Mouse (Mus musculus) heart, embryonic 10.5 days (tissue): ENCODE measurements at regions not wholly inside any gene's neighbourhood (a gene's known extent, or its start where the extent isn't known, plus 50 kb on each side); places are given as distances from the start of the nearest gene placed in this dataset.

Experiments
- DNase-seq: peaks from one replicate; pipeline ENCODE4 v3.0.0-alpha.2; 2017; ENCODE audit warnings: low spot score
- H3K27ac ChIP-seq: fragments of 300-500 bp; sonication (generic); 2 replicates; pipeline ENCODE4 v1.5.1; 2016; ENCODE audit warnings: mild to moderate bottlenecking
- H3K27me3 ChIP-seq: fragments of 300-500 bp; sonication (generic); 2 replicates; pipeline ENCODE4 v1.6.1; 2016; ENCODE audit warnings: mild to moderate bottlenecking; ENCODE audit not compliant: poor library complexity, insufficient read depth, severe bottlenecking
- H3K36me3 ChIP-seq: fragments of 300-500 bp; sonication (generic); 2 replicates; pipeline ENCODE4 v1.6.1; 2016; ENCODE audit warnings: mild to moderate bottlenecking, moderate library complexity
- H3K4me1 ChIP-seq: fragments of 300-500 bp; sonication (generic); 2 replicates; pipeline ENCODE4 v1.6.1; 2016; ENCODE audit warnings: mild to moderate bottlenecking
- H3K4me3 ChIP-seq: fragments of 300-500 bp; sonication (generic); 2 replicates; pipeline ENCODE4 v1.5.1; 2016; ENCODE audit warnings: mild to moderate bottlenecking, moderate library complexity
- H3K9me3 ChIP-seq: fragments of 300-500 bp; sonication (generic); 2 replicates; pipeline ENCODE4 v1.6.1; 2016; ENCODE audit warnings: mild to moderate bottlenecking, moderate library complexity
- WGBS: fragments of 180-500 bp; shearing (Covaris S2); methylation state at CpG from one replicate; pipeline ENCODE4 v1.1.7; 2016; 5-methylcytosine and 5-hydroxymethylcytosine counted together

DNA sequence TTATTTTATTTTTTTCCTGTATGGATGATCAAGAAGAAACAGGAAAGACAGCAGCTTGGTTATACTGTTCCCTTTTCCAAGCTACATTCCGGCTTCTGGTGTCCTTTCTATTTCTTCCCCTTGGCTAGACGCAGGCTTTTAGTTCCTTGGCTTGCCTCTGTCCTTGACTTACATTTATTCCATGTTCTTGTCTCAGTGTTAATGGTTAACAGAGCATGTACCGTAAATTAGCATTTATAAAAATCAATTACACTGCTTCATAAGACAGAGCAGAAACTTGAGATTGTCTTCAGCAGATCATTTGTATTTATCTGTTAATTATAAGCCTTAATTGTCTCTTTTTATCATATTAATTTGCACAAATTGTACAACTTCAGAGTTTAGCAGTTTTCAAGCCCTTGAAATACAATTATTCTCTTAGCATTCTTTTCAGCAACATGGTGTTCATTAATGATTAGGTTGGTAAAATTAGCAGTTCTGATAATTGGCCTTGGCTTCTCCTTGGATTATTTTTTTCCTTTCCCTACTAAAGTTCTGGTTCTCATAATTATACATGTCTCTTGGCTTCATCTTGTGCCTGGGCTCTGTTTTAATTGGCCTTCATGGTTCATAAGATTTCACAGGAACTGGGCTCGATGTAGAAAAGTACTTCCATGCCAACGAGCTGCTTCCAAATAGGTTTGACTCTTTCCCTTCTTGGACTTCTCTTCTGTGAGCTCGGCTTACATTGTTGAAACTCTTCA lies 215.4 kb downstream of the Sptssa start:
- H3K4me3 ChIP-seq = no peak overlapping the region
- no peaks in the 10 kb centered on the region for H3K9me3 ChIP-seq
- 90% methylated on average over 6 of the region's 6 CpGs for WGBS
- no peak overlapping the region for H3K27ac ChIP-seq
- H3K36me3 ChIP-seq = no peaks in the 10 kb centered on the region
- H3K27me3 ChIP-seq = no peaks in the 10 kb centered on the region
- peaks cover 13% of the 10 kb centered on the region for H3K4me1 ChIP-seq
- DNase-seq = no peak

DNA sequence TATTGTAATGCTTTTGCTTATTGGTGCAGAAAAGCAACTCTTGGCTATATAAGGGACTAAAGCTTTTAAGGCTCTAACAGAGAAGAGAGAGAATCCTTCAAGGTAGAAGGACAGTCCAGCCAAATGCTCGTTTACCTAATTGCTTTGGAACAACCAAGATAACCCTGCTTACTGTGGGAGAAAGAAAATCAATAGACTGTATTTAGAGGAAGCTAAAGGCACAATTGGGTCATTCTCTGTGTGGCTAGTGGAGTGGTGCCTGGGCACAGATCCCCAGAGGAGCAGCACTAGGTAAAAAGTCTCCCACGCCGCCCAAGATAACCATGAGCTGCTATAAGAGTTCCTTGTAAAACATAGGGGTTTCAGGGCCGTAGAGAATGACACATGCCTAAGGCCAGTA lies 217.6 kb downstream of the Sptssa start:
- Histone ChIP-seq H3K36me3 (no peaks in the 10 kb centered on the region), H3K4me3 (no peak overlapping the region), H3K27ac (no peak overlapping the region), H3K27me3 (no peaks in the 10 kb centered on the region), H3K4me1 (peaks cover 13% of the 10 kb centered on the region), H3K9me3 (no peaks in the 10 kb centered on the region)
- 76% methylated on average over 4 of the region's 4 CpGs for WGBS
- DNase-seq = no peak

DNA sequence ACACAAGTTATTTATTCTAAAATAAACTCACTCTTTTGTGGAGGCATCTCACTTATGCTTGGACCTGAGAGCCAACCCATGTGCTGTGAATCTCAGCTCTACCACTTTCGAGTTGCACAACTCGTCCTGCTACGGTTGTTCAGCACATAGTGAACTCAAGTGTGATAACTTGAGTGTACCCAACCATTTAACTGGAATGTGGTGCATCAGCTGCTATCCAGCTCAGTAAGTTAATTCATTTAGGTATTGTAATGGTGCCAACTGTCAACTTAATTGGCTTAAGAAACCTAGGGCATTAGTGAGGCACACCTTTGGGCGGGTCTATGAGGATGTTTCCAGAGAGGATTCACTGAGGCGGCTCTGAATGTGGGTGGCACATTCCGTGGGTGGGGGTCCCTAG lies 221.6 kb upstream of the Egln3 start:
- 80% methylated on average over 6 of the region's 6 CpGs for WGBS
- H3K4me1 ChIP-seq = no peaks in the 10 kb centered on the region
- H3K4me3 ChIP-seq = no peak overlapping the region
- H3K27me3 ChIP-seq = no peaks in the 10 kb centered on the region
- H3K36me3 ChIP-seq = no peaks in the 10 kb centered on the region
- no peak overlapping the region for H3K27ac ChIP-seq
- H3K9me3 ChIP-seq = no peaks in the 10 kb centered on the region
- DNase-seq = no peak

DNA sequence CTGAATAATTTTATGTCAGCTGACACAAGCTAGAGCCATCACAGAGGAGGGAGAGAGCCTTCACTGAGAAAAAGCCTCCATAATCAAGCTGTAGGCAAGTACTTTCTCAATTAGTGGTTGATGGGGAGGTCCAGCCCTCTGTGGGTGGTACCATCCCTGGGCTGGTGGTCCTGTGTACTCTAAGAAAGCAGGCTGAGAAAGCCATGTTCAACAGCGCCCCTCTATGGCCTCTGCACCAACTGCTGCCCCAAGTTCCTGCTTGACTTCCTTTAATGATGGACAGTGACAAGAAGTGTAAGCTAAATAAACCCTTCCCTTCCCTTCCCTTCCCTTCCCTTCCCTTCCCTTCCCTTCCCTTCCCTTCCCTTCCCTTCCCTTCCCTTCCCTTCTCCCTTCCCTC lies 211.2 kb upstream of the Egln3 start:
- H3K4me1 ChIP-seq = no peaks in the 10 kb centered on the region
- WGBS = 39% methylated on average over 1 of the region's 1 CpGs
- 0 out of 2 replicates have a peak, but pooled peaks cover 5% of the 10 kb centered on the region for H3K27me3 ChIP-seq

DNA sequence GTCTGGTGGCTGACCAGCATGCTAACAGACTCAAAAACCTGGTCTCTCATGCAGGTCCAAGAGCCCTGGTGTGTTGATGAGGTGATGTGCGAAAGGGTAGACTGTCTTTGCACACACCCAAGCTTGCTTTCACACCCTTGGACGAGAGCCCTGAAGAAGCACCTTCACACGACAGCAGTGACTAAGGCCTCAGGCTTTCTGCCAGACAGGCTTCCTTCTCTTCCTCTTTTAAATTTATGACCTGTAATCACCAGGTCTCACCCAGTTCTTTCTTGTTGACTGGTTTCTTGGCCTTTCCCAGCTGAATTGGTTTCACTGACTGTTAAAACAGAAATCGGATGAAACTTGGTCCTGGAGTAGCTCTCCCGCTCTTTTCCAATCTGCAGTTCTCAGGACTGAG lies 210.5 kb upstream of the Egln3 start:
- Histone ChIP-seq H3K27ac (no peak overlapping the region), H3K4me1 (no peaks in the 10 kb centered on the region), H3K27me3 (0 out of 2 replicates have a peak, but pooled peaks cover 5% of the 10 kb centered on the region), H3K36me3 (no peaks in the 10 kb centered on the region), H3K4me3 (no peak overlapping the region), H3K9me3 (no peaks in the 10 kb centered on the region)
- DNase-seq = no peak
- 83% methylated on average over 5 of the region's 5 CpGs for WGBS

More for the DNA sequence above, 211.2 kb upstream of the Egln3 start:
- Histone ChIP-seq H3K9me3 (no peaks in the 10 kb centered on the region), H3K4me3 (no peak overlapping the region), H3K36me3 (no peaks in the 10 kb centered on the region), H3K27ac (no peak overlapping the region)
- no peak for DNase-seq

DNA sequence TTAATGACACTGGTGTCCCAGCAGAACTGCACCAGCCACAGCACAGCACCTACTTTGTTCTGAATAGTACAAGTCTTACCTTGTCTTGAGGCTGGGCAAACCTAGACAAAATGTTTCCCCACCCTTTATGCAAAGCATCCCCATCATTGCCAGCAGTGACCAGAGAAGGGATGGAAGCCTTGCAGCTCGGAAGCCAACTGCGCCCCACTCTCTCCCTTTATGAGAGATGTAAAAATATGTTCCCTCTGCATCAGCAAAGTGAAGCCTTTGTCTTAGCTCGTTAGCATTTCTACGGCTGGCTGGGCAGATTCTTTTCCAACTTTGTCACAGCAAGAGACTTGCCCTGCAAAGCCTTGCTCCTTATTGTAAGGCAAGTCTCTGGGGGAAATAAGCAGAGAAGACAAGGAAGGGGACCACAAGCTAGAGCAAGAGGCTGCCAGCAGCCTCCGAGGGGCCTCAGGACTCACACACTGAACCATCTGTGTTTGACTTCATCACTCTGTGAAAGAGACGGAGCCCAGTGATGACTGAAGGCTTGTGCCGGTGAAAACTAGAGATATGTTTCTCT lies 206.5 kb upstream of the Egln3 start:
- H3K36me3 ChIP-seq = no peaks in the 10 kb centered on the region
- 0 out of 2 replicates have a peak, but pooled peaks cover 5% of the 10 kb centered on the region for H3K4me1 ChIP-seq
- H3K27ac ChIP-seq = no peak overlapping the region
- no peaks in the 10 kb centered on the region for H3K9me3 ChIP-seq
- DNase-seq = no peak
- H3K27me3 ChIP-seq = 0 out of 2 replicates have a peak, but pooled peaks cover 4% of the 10 kb centered on the region
- 68% methylated on average over 7 of the region's 7 CpGs for WGBS
- no peak overlapping the region for H3K4me3 ChIP-seq

DNA sequence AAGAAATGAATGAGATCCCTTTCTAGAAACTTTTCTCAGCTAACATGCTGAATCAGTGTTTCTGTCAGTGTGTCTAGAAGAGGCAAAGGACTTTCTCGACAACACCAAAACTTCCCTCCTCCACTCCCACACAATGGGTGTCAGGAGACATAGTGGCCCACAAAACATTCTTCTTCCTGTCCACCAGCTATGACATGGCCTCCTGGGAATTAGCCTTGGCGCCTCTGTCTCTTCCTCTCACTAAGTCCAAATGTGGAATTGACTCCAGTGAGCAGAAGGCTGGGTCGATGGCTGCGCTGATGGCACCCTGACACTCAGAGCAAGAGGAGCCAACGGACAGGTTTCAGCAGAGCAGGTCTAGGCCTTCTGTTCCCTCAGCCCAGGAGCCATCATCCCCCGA lies 205.2 kb upstream of the Egln3 start:
- Histone ChIP-seq H3K36me3 (no peaks in the 10 kb centered on the region), H3K4me3 (no peak overlapping the region), H3K27ac (no peak overlapping the region), H3K9me3 (no peaks in the 10 kb centered on the region), H3K4me1 (peaks cover 11% of the 10 kb centered on the region; the same call in 1 of the 2 replicates), H3K27me3 (no peaks in the 10 kb centered on the region)
- 78% methylated on average over 6 of the region's 6 CpGs for WGBS
- no peak for DNase-seq

DNA sequence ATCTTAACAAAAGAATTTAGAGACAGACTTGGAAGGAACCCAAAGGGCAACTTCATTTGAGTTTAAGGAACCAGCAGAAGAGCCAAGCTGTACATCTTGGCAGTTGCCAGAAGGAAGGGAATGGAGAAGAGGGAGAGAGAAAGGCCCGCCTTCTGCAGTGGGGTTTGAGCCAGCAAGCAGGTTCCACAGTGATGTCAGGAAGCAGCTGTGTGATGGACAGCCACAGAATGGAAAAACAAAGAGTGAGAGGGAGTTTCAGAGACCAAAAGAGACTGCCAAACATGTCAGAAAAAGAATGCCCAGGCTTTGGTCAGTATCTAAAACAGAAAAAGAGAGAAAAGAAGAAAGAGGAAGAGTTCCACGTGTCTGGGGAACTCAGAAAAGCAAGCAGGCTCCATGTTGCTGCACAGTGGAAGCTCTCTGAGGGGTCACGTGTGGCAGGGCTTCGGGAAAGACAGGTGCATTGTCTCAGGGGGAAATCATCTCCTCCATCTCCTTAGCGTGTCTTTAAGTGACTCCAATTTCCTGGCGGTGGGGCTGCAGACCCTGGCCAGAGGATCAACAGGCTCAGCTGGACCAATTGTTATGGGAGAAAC lies 203.7 kb upstream of the Egln3 start:
- Histone ChIP-seq H3K4me3 (no peak overlapping the region), H3K9me3 (no peaks in the 10 kb centered on the region)
- WGBS = 66% methylated on average over 6 of the region's 6 CpGs

DNA sequence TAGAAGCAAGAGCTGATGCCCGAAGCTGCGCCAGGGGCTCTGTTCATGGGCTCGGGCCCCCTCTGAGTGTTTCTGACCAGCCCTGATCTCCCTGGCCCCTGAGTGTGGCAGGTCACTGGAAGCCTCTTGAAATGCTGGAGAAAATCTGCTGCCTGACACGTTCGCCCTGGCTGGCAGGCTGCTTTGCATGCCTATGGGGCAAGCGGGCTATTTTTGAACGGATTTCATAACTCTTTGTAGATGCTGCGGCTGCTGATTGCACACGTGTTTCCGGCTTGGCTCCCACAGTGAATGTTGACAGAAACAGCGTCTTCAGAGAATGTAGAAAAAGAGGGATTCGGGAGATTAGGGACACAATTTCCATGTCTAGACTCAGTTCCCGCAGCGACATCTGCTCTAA lies 201.4 kb upstream of the Egln3 start:
- Histone ChIP-seq H3K36me3 (no peaks in the 10 kb centered on the region), H3K27me3 (no peaks in the 10 kb centered on the region), H3K4me3 (peak overlapping the region; percentile 29; the same call in 1 of the 2 replicates), H3K27ac (peak overlapping the region; percentile 66), H3K9me3 (no peaks in the 10 kb centered on the region), H3K4me1 (peaks cover 11% of the 10 kb centered on the region; the same call in 1 of the 2 replicates)
- WGBS = 41% methylated on average over 14 of the region's 14 CpGs
- DNase-seq = peak; percentile 82

More for the DNA sequence above, 203.7 kb upstream of the Egln3 start:
- H3K4me1 ChIP-seq = peaks cover 11% of the 10 kb centered on the region; the same call in 1 of the 2 replicates
- no peak for DNase-seq
- H3K27me3 ChIP-seq = no peaks in the 10 kb centered on the region
- H3K36me3 ChIP-seq = no peaks in the 10 kb centered on the region
- H3K27ac ChIP-seq = no peak overlapping the region

DNA sequence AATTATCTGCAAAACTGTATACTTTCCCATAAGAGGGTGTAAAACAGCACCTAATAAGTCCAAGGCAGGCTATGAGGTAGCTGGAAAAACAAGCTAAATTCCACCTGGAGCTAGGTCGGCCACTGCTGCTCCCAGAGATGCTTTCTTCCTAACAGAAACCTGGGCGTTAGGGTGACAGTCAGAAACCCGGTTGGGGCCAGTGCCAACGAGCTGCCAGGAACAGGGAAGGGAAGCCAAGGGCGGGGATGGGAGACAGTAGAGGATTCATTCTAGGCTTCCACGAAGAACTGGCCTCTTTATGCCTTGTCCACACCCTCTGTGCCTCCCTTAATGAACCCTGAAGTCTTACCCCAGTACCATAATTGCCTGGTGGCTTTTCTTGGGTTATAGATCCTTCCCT lies 198.9 kb upstream of the Egln3 start:
- Histone ChIP-seq H3K27ac (no peak overlapping the region), H3K27me3 (no peaks in the 10 kb centered on the region), H3K36me3 (no peaks in the 10 kb centered on the region), H3K9me3 (no peaks in the 10 kb centered on the region), H3K4me3 (no peak overlapping the region), H3K4me1 (peaks cover 11% of the 10 kb centered on the region; the same call in 1 of the 2 replicates)
- 78% methylated on average over 6 of the region's 6 CpGs for WGBS
- no peak for DNase-seq

DNA sequence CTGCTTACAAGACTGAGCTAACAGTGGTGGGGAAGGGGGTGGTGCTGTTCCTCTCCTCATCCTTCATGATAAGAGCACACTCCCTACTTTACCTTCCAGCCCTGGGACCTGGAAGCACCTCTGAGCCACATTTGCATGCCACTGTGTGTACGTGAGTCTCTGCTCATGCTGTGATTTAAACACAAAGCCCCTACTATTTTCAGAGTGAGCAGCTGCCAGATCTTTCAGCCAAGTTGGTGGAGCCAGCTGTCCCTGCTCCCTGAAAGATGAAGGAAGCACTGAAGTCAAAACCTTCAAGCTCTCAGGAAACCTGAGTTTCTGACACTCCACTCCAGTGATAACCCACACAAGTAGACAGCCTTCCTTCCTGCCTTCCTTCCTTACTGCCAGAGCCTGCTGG lies 198.0 kb upstream of the Egln3 start:
- DNase-seq = no peak
- Histone ChIP-seq H3K27me3 (no peaks in the 10 kb centered on the region), H3K4me1 (peaks cover 11% of the 10 kb centered on the region; the same call in 1 of the 2 replicates), H3K4me3 (no peak overlapping the region), H3K36me3 (no peaks in the 10 kb centered on the region), H3K9me3 (no peaks in the 10 kb centered on the region), H3K27ac (no peak overlapping the region)
- 59% methylated on average over 1 of the region's 1 CpGs for WGBS

DNA sequence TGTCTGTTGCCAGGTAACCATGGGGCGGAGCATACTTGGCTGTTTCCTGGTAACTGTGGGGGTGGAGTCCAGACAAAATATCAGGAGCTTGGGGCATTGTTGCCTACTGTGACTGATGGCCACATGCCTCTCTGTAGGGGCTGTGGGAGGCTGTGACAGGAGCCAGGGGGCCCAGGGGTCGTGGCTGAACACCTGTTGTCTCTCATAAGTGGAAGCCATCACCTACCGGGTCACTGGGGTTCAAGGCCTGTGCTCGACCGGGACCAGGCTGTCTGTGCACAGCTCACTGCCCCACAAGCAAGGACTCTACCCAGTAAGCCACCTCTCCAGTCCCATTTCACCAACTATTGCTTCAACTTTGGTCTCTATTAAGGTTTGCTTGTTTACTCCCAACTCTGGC lies 196.4 kb upstream of the Egln3 start:
- no peaks in the 10 kb centered on the region for H3K27me3 ChIP-seq
- no peak for DNase-seq
- 83% methylated on average over 5 of the region's 5 CpGs for WGBS

DNA sequence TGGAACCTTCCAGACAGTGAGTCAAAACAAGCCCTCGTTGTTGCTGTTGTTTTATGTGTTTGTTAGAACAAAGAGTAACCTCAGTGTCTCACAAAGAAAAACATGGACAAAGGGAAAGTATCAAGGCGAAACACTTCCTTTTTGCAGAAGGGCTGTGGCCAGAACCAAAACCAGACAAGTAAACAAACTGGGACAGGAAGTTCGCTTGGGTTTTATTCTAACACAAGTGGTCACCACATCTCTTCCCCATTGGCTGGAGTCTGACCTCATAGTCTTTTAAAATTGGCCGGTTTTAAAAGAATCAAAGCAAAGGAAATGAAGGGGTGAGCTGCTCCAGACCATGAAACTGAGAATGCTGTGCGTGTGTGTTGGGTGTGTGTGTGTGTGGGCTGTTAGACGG lies 194.4 kb upstream of the Egln3 start:
- Histone ChIP-seq H3K27me3 (no peaks in the 10 kb centered on the region), H3K4me1 (no peaks in the 10 kb centered on the region; the same call in 1 of the 2 replicates), H3K4me3 (no peak overlapping the region), H3K36me3 (no peaks in the 10 kb centered on the region), H3K9me3 (no peaks in the 10 kb centered on the region), H3K27ac (no peak overlapping the region)
- DNase-seq = no peak
- WGBS = 76% methylated on average over 6 of the region's 6 CpGs

More for the DNA sequence above, 196.4 kb upstream of the Egln3 start:
- no peaks in the 10 kb centered on the region for H3K9me3 ChIP-seq
- no peak overlapping the region for H3K27ac ChIP-seq
- H3K4me1 ChIP-seq = peaks cover 6% of the 10 kb centered on the region; the same call in 1 of the 2 replicates
- H3K4me3 ChIP-seq = no peak overlapping the region
- H3K36me3 ChIP-seq = no peaks in the 10 kb centered on the region
